Mouse (Mus musculus) erythroblast, embryonic 14.5 days (primary cell): ENCODE measurements around the gene Vmn1r149. TPM values are rescaled to one million over a fixed set of nuclear protein-coding genes. Genes with fewer than 3 reads are reported as not detected.
"Not testable (repeated sequence)": the region's sequence is repeated elsewhere in the genome, so short reads cannot be mapped to it uniquely, and the experiment has no call there.

Source experiments
- H3K27me3 ChIP-seq: 2 replicates; pipeline ENCODE4 v1.6.1; 2012; ENCODE audit warnings: inconsistent platforms; ENCODE audit not compliant: control insufficient read depth
- H3K36me3 ChIP-seq: 2 replicates; pipeline ENCODE4 v1.6.1; 2012; ENCODE audit warnings: mild to moderate bottlenecking, inconsistent platforms; ENCODE audit not compliant: control insufficient read depth
- H3K4me1 ChIP-seq: 2 replicates; pipeline ENCODE4 v1.6.1; 2012; ENCODE audit warnings: inconsistent platforms; ENCODE audit not compliant: control insufficient read depth
- H3K4me3 ChIP-seq: replicated peaks from 2 replicates; pipeline ENCODE3; 2012; ENCODE audit warnings: moderate library complexity, mild to moderate bottlenecking, inconsistent platforms
- H3K9me3 ChIP-seq: 2 replicates; pipeline ENCODE4 v1.6.1; 2012; ENCODE audit warnings: low read length, inconsistent platforms, mixed read lengths; ENCODE audit not compliant: control insufficient read depth
- polyA plus RNA-seq: library from polyadenylated mRNA; stranded (reverse); fragments of >175 nt; gene quantifications from 2 replicates; pipeline ENCODE4 v1.2.3, GENCODE M21; 2012

The Vmn1r149 gene
- polyA plus RNA-seq, result not detected in 2 replicates

- H3K4me3 ChIP-seq, H3K4me1 ChIP-seq, H3K9me3 ChIP-seq, H3K27me3 ChIP-seq, H3K36me3 ChIP-seq: not testable (repeated sequence)
These were observed at the start of gene Vmn1r149 for GRCm38 (mm10) chr7:22438129-22438528. Vmn1r149 (minus strand) TSS chr7:22438229.

GRCm38 (mm10) chr7:22463975-22464374 is 25.9 kb upstream of the Vmn1r149 start, which contains the start of gene Gm10665:
Gm10665 (minus strand) TSS chr7:22464075.
- not testable (repeated sequence) for H3K9me3 ChIP-seq, H3K4me1 ChIP-seq, H3K27me3 ChIP-seq, H3K4me3 ChIP-seq, H3K36me3 ChIP-seq

DNA sequence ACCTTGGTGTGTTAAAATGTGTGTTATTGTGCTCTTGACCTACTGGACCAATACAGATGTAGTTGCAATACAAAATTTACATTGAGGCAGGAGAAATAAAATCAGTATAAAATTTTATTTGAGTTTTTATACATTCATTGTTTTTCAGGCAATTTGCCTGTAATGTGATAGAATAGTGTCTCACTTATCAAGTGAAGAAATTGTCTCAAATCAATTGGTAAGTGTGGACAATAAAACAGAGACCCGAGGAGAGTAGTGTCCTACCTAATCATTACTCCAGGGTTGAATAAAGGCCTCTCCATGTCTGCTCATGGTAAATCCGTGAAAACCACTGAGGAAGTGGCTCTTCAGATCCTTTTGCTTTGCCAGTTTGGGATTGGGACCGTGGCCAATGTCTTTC is 24.7 kb downstream of the Vmn1r149 start, which contains the start of gene Vmn1r148:
Gene Vmn1r148, plus strand, starts transcription at position 301 of the 400 bp plus-strand sequence.
- H3K9me3 ChIP-seq, H3K4me1 ChIP-seq, H3K36me3 ChIP-seq, H3K27me3 ChIP-seq, H3K4me3 ChIP-seq: not testable (repeated sequence)

Other genes with a start within 250 kb of the Vmn1r149 start
- not detected in 2 replicates for gene Vmn1r143, start 248.9 kb downstream of the Vmn1r149 start, polyA plus RNA-seq
- gene Gm8653, start 237.0 kb downstream of the Vmn1r149 start, polyA plus RNA-seq, result not detected in 2 replicates
- not detected in 2 replicates for gene Gm8453, start 208.7 kb downstream of the Vmn1r149 start, polyA plus RNA-seq
- not detected in 2 replicates for gene Gm4187, start 108.5 kb downstream of the Vmn1r149 start, polyA plus RNA-seq
- not detected in 2 replicates for gene Gm8660, start 67.2 kb downstream of the Vmn1r149 start, polyA plus RNA-seq
- gene Vmn1r148, start 24.6 kb downstream of the Vmn1r149 start, polyA plus RNA-seq, result not detected in 2 replicates
- not detected in 2 replicates for gene Gm10665, start 25.8 kb upstream of the Vmn1r149 start, polyA plus RNA-seq
- not detected in 2 replicates for gene Vmn1r151, start 61.4 kb upstream of the Vmn1r149 start, polyA plus RNA-seq
- gene Vmn1r152, start 84.7 kb upstream of the Vmn1r149 start, polyA plus RNA-seq, result not detected in 2 replicates
- not detected in 2 replicates for gene Gm8677, start 96.7 kb upstream of the Vmn1r149 start, polyA plus RNA-seq
- gene Gm4201, start 127.1 kb upstream of the Vmn1r149 start, polyA plus RNA-seq, result not detected in 2 replicates
- not detected in 2 replicates for gene Gm4565, start 149.9 kb upstream of the Vmn1r149 start, polyA plus RNA-seq
- gene Vmn1r155, start 219.8 kb upstream of the Vmn1r149 start, polyA plus RNA-seq, result not detected in 2 replicates